Mouse (Mus musculus): ENCODE data around the gene Nhs.

Nhs gene

GRCm38 (mm10) chrX:162017471-162017870, 142.1 kb downstream of the Nhs start:
- no peak for DNase-seq

GRCm38 (mm10) chrX:162012570-162012969, 147.0 kb downstream of the Nhs start:
- DNase-seq, result no peak

- no peak for DNase-seq
Measured at GRCm38 (mm10) chrX:162009876-162010275, 149.7 kb downstream of the Nhs start.

- DNase-seq, result no peak
Measured at GRCm38 (mm10) chrX:162003818-162004217, 155.7 kb downstream of the Nhs start.

GRCm38 (mm10) chrX:161998876-161999275, 160.7 kb downstream of the Nhs start:
- DNase-seq, result no peak

- DNase-seq, result no peak
Measured at GRCm38 (mm10) chrX:161997170-161997795, 162.2 kb downstream of the Nhs start.

- DNase-seq, result no peak
Measured at GRCm38 (mm10) chrX:161990171-161990570, 169.4 kb downstream of the Nhs start.

- no peak for DNase-seq
Measured at GRCm38 (mm10) chrX:161984961-161985360, 174.6 kb downstream of the Nhs start.

- DNase-seq, result no peak
Measured at GRCm38 (mm10) chrX:161981399-161981798, 178.1 kb downstream of the Nhs start.

- DNase-seq, result no peak
Measured at GRCm38 (mm10) chrX:161979946-161980345, 179.6 kb downstream of the Nhs start.

- no peak for DNase-seq
Measured at GRCm38 (mm10) chrX:161977236-161977841, 182.2 kb downstream of the Nhs start.

- DNase-seq, result no peak
Measured at GRCm38 (mm10) chrX:161976376-161976775, 183.2 kb downstream of the Nhs start.

GRCm38 (mm10) chrX:161973572-161973971, 186.0 kb downstream of the Nhs start:
- DNase-seq, result no peak

- no peak for DNase-seq
Measured at GRCm38 (mm10) chrX:161972723-161973122, 186.8 kb downstream of the Nhs start.

GRCm38 (mm10) chrX:161971961-161972502, 187.5 kb downstream of the Nhs start:
- no peak for DNase-seq

GRCm38 (mm10) chrX:161971131-161971530, 188.4 kb downstream of the Nhs start:
- DNase-seq, result no peak

GRCm38 (mm10) chrX:161967692-161968091, 191.8 kb downstream of the Nhs start:
- no peak for DNase-seq

GRCm38 (mm10) chrX:161963372-161963771, 196.2 kb downstream of the Nhs start:
- DNase-seq, result no peak

- no peak for DNase-seq
Measured at GRCm38 (mm10) chrX:161962855-161963254, 196.7 kb downstream of the Nhs start.

- no peak for DNase-seq
Measured at GRCm38 (mm10) chrX:161961756-161962155, 197.8 kb downstream of the Nhs start.

GRCm38 (mm10) chrX:161961176-161961575, 198.4 kb downstream of the Nhs start:
- DNase-seq, result no peak

GRCm38 (mm10) chrX:161952356-161952755, 207.2 kb downstream of the Nhs start:
- no peak for DNase-seq

- no peak for DNase-seq
Measured at GRCm38 (mm10) chrX:161943098-161943680, 216.3 kb downstream of the Nhs start.

- DNase-seq, result no peak
Measured at GRCm38 (mm10) chrX:161940696-161941095, 218.8 kb downstream of the Nhs start.

All from right cerebral cortex, postnatal 25 days (tissue).